Mouse (Mus musculus) forebrain, embryonic 13.5 days (tissue): ENCODE measurements around the gene Rpp21. TPM values are rescaled to one million over a fixed set of nuclear protein-coding genes. Genes with fewer than 3 reads are reported as not detected.

Experiments used
- ATAC-seq: fragments of 200-750 bp; cut with Nextera tagmentation; 2 replicates; pipeline ENCODE4 v1.8.0; 2017
- H3K27ac ChIP-seq: fragments of 300-500 bp; sonication (generic); 2 replicates; pipeline ENCODE4 v1.5.1; 2015; ENCODE audit warnings: inconsistent platforms, mild to moderate bottlenecking, moderate library complexity
- H3K27me3 ChIP-seq: fragments of 300-500 bp; sonication (generic); 2 replicates; pipeline ENCODE4 v1.6.1; 2015; ENCODE audit warnings: mild to moderate bottlenecking, inconsistent platforms
- H3K36me3 ChIP-seq: fragments of 300-500 bp; sonication (generic); 2 replicates; pipeline ENCODE4 v1.6.1; 2015; ENCODE audit warnings: mild to moderate bottlenecking, inconsistent platforms; ENCODE audit not compliant: poor library complexity, severe bottlenecking
- H3K4me1 ChIP-seq: fragments of 300-500 bp; sonication (generic); 2 replicates; pipeline ENCODE4 v1.6.1; 2015; ENCODE audit warnings: inconsistent platforms
- H3K4me2 ChIP-seq: fragments of 300-500 bp; sonication (generic); 2 replicates; pipeline ENCODE4 v1.6.1; 2015; ENCODE audit warnings: inconsistent platforms, mild to moderate bottlenecking, moderate library complexity
- H3K4me3 ChIP-seq: fragments of 300-500 bp; sonication (generic); 2 replicates; pipeline ENCODE4 v1.5.1; 2015; ENCODE audit warnings: mild to moderate bottlenecking, inconsistent platforms
- H3K9ac ChIP-seq: fragments of 300-500 bp; sonication (generic); 2 replicates; pipeline ENCODE4 v1.6.1; 2015; ENCODE audit warnings: mild to moderate bottlenecking, inconsistent platforms
- H3K9me3 ChIP-seq: fragments of 300-500 bp; sonication (generic); replicated peaks from 2 replicates; pipeline ENCODE4 v1.6.1; 2016; ENCODE audit warnings: inconsistent platforms
- WGBS: fragments of 180-500 bp; shearing (Covaris S2); methylation state at CpG from one replicate; pipeline ENCODE4 v1.1.7; 2015; 5-methylcytosine and 5-hydroxymethylcytosine counted together
- polyA plus RNA-seq: library from polyadenylated mRNA; unstranded; fragments of >200 nt; fragmentation: Nextera tagmentation; extraction: Ambion mirVana; gene quantifications from 2 replicates; pipeline ENCODE4 v1.2.1, GENCODE M21; 2015

The Rpp21 gene
- 92.5 and 97.4 TPM in 2 replicates for polyA plus RNA-seq

GRCm38 (mm10) chr17:36257969-36258368, at the start of gene Rpp21:
TSS of gene Rpp21 (minus strand) at chr17:36258069.
- H3K9me3 ChIP-seq: no peaks in the 10 kb centered on the region
- no peaks in the 10 kb centered on the region for H3K27me3 ChIP-seq
- H3K36me3 ChIP-seq: peaks cover 46% of the 10 kb centered on the region
- H3K4me3 ChIP-seq: peak within 1 kb of the TSS; percentile 76
- 0 out of 2 replicates have a peak, but pooled peaks have one; percentile 6 for ATAC-seq
- peak within 1 kb of the TSS; percentile 64 for H3K4me2 ChIP-seq
- H3K9ac ChIP-seq: peak within 1 kb of the TSS; percentile 82
- peaks cover 8% of the 10 kb centered on the region for H3K4me1 ChIP-seq
- H3K27ac ChIP-seq: peak within 1 kb of the TSS; percentile 80
- 52% methylated on average over 6 of the region's 6 CpGs for WGBS

DNA sequence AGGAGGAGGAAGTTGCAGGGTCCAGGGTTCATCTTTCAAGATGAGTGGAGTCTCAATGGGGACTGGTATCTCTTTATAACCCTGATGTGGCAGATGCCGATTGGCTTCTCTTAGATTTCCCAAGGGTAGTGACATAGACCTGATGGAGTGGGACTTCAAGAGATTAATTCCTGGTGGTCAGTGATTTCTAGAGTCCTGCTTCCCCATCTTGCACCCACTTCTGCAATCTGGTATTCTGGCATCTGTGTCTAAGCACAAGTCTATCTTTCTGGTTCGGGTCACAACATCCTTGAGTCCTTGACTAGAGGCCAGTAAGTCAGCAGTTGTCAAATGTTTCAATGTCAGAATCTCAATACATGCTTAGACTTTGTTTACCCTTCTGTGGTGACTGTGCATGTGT, 28.5 kb upstream of the Rpp21 start, which contains the start of gene H2-M10.2:
TSS of gene H2-M10.2 (minus strand) at position 101 of the 400 bp plus-strand sequence.
- Histone ChIP-seq H3K9ac (no peak within 1 kb of the TSS), H3K9me3 (peaks cover 13% of the 10 kb centered on the region), H3K4me3 (no peak within 1 kb of the TSS), H3K27ac (no peak within 1 kb of the TSS), H3K4me1 (no peaks in the 10 kb centered on the region), H3K36me3 (peaks cover 18% of the 10 kb centered on the region), H3K27me3 (no peaks in the 10 kb centered on the region), H3K4me2 (no peak within 1 kb of the TSS)
- ATAC-seq: no peak
- 98% methylated on average over 2 of the region's 2 CpGs for WGBS

DNA sequence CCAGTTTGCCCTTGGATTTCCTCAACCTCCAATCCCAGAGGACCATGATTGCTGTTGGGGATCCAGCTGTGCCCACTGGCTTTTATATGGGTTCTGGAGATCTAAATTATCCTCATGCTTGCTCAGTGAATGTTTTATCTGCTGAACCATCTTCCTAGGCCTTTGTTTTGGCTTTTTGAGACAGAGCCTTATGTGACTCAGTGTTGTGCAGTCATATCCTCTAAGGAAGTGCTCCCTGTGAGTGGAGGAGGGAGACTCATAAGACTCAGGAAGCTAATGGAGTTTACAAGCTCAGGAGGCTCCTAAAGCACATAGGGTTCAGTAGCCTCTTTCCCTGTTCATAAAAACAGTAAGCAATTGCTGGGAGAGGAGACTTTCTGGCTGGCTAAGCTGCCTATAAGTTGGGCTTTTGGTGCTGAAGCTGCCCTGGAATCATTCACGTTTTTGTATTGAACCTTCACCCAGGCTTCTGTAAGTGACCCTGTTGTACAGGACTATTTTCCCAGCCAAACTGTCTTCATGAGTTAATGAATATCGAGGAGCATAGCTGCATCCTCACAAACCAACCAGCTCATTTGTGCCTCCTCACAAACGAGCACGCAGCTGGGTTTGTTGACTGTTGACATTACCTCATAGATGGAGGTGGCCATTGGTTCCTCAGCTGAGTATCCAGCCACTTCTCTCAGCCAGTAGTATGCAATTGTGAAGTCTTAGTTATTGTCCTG, 23.8 kb upstream of the Rpp21 start:
- Histone ChIP-seq H3K27ac (no peak overlapping the region), H3K4me2 (no peak overlapping the region), H3K36me3 (peaks cover 43% of the 10 kb centered on the region), H3K9me3 (peaks cover 16% of the 10 kb centered on the region), H3K9ac (no peak overlapping the region), H3K27me3 (no peaks in the 10 kb centered on the region), H3K4me1 (no peaks in the 10 kb centered on the region), H3K4me3 (no peak overlapping the region)
- WGBS: 94% methylated on average over 4 of the region's 4 CpGs
- ATAC-seq: no peak

DNA sequence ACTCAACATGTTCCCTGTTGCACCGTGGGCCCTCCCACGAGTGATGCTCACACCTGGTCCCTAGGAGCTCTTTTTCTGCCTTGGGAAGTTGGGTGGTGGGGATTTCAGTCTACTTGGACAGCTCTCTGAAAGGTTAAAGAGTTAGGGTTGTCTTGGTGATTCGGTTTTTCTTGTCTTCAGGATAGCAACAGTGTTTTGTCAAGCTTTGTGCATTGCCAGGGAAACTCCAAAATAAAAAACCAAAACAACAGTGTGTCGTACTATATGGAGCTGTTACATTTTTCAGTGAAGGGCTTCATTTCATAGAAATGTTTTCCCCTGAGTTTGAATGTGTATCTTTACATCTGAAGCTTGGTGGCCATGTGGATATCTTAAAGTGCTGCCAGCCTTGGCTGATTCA, 16.9 kb upstream of the Rpp21 start:
- H3K27me3 ChIP-seq: no peaks in the 10 kb centered on the region
- no peak overlapping the region for H3K4me3 ChIP-seq
- ATAC-seq: no peak
- 90% methylated on average over 4 of the region's 4 CpGs for WGBS
- no peak overlapping the region for H3K9ac ChIP-seq
- no peak overlapping the region for H3K27ac ChIP-seq
- no peaks in the 10 kb centered on the region for H3K9me3 ChIP-seq
- peaks cover 33% of the 10 kb centered on the region for H3K4me1 ChIP-seq
- H3K4me2 ChIP-seq: no peak overlapping the region
- peaks cover 32% of the 10 kb centered on the region for H3K36me3 ChIP-seq

DNA sequence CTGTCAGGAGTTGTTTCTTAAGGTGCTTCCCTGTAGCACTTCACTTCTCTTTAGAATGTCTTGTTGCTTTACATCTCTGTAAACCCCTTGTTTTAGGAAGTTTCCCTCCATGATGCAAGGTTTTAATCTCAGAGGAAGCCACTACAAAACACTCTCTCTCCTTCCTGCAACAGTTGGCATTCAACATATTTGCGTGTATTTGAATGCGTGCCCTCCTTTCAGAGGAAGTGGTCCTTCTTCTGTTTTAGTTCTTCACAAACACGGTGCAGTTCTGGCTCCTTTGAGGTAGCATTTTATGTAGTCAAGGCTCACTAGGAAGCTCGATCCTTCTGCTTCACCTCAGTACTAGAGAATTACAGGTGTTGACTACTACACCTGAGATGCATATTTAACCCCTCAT, 15.9 kb upstream of the Rpp21 start:
- Histone ChIP-seq H3K4me2 (no peak overlapping the region; the same call in 1 of the 2 replicates), H3K36me3 (peaks cover 32% of the 10 kb centered on the region), H3K9me3 (no peaks in the 10 kb centered on the region), H3K4me3 (no peak overlapping the region), H3K27ac (no peak overlapping the region), H3K27me3 (no peaks in the 10 kb centered on the region), H3K9ac (no peak overlapping the region), H3K4me1 (peaks cover 35% of the 10 kb centered on the region)
- 93% methylated on average over 4 of the region's 4 CpGs for WGBS
- ATAC-seq: no peak

DNA sequence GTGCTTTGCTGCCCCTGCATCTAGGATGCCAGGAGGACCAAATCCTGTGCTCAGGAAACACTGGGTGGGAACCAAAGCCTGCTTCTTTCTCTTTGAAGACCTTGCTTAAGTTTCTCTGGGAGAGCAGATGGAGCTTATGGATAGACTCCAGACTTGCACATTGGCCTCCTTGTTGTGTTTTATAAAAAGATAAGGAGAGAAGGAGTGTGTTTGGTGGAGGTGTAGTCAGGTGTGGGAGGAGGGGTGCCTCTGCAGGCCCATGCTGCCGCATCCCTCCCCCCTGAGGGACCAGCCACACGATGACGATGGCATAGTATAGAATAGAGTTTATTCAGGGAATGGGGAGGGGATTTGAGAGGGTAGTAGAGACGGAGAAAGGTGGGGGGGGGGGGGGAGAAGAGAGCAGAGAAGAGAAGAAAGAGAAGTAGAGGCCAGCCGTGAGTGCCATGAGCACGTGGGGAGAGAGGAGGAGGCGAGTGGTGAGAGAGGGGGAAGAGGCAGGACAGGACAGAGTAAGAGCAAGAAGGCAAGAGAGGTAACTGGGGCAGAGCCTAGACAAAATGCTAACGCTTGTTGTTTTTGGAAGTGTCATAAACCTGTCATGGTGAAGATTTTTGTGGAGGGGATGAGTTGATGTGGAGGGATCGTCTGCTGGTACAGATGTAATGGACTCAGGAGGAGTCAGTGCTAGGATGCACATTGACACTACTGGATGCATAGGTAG, 14.9 kb upstream of the Rpp21 start:
- WGBS: 87% methylated on average over 9 of the region's 9 CpGs
- ATAC-seq: no peak
- peak overlapping the region; percentile 93 for H3K9ac ChIP-seq

GRCm38 (mm10) chr17:36271586-36272256, 13.9 kb upstream of the Rpp21 start, which contains the start of gene Trim39:
TSS of gene Trim39 (minus strand) at chr17:36272247.
- ATAC-seq: peak; percentile 85
- Histone ChIP-seq H3K27me3 (no peaks in the 10 kb centered on the region), H3K4me1 (peaks cover 35% of the 10 kb centered on the region), H3K4me3 (peak within 1 kb of the TSS; percentile 92), H3K27ac (peak within 1 kb of the TSS; percentile 94), H3K9ac (peak within 1 kb of the TSS; percentile 93), H3K36me3 (peaks cover 40% of the 10 kb centered on the region), H3K4me2 (peak within 1 kb of the TSS; percentile 81), H3K9me3 (no peaks in the 10 kb centered on the region)
- 1% methylated on average over 43 of the region's 43 CpGs for WGBS

More for the DNA sequence above, 14.9 kb upstream of the Rpp21 start:
- peaks cover 30% of the 10 kb centered on the region for H3K36me3 ChIP-seq
- H3K27me3 ChIP-seq: no peaks in the 10 kb centered on the region
- no peak overlapping the region for H3K27ac ChIP-seq
- no peaks in the 10 kb centered on the region for H3K9me3 ChIP-seq
- peak overlapping the region; percentile 92 for H3K4me3 ChIP-seq
- H3K4me2 ChIP-seq: peak overlapping the region; percentile 81
- H3K4me1 ChIP-seq: peaks cover 35% of the 10 kb centered on the region

DNA sequence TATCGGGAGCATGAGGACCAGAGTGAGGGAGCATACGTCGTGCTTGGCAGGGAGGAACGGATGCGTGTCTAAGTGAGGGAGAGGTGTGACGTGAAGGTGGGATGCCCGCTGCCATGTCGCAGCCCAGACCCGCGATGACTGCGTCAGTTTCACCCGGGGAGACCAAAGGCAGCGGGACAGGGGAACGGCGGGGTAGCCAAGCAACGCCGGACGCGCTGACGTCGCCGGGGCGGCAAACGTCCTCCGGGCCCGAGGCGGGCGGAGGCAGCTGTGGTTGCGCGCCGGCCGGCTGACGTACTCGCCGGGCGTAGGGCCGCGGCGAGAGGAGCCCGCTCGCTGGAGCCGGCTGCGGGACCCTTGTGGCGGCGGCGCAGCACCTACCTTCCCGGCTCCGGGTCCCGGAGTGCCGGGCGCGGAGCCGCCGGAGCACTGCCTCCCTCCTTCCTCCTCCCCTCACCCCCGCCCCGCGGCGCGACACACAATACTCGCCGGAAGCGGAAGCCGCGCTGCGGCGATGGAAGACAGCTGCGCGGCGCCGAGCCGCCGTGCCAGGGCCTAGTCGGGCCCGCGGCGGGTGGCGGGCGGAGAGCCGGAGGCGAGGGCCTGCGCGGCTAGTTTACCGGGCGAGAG, 13.2 kb upstream of the Rpp21 start:
- Histone ChIP-seq H3K27me3 (no peaks in the 10 kb centered on the region), H3K27ac (peak overlapping the region; percentile 94), H3K4me2 (peak overlapping the region; percentile 81), H3K36me3 (peaks cover 40% of the 10 kb centered on the region), H3K4me1 (peaks cover 35% of the 10 kb centered on the region), H3K9ac (peak overlapping the region; percentile 93), H3K4me3 (peak overlapping the region; percentile 92), H3K9me3 (no peaks in the 10 kb centered on the region)
- WGBS: under 1% methylated on average over 63 of the region's 84 CpGs
- peak; percentile 94 for ATAC-seq

DNA sequence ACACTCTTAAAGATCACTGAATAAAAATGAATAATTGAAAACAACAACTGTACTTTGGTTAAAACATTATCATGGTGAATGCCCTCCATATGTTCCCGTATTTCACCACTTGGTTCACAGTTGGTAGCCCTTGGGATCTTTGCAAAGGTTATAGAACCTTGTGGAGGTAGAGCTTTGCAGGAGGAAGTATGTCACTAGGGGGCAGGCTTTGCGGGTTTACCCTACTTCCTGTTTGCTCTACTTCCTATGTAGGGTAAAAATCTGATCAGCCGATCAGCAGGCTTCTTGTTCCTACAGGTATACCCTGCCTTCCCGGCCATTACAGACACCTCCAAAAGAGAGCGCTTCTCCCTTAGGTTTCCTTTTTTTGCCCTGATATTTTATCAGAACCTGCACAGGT, 8.0 kb upstream of the Rpp21 start:
- 77% methylated on average over 5 of the region's 5 CpGs for WGBS
- Histone ChIP-seq H3K9me3 (no peaks in the 10 kb centered on the region), H3K36me3 (peaks cover 74% of the 10 kb centered on the region), H3K27me3 (no peaks in the 10 kb centered on the region), H3K4me2 (no peak overlapping the region), H3K4me1 (peaks cover 11% of the 10 kb centered on the region), H3K27ac (no peak overlapping the region), H3K9ac (no peak overlapping the region), H3K4me3 (no peak overlapping the region)
- no peak for ATAC-seq

DNA sequence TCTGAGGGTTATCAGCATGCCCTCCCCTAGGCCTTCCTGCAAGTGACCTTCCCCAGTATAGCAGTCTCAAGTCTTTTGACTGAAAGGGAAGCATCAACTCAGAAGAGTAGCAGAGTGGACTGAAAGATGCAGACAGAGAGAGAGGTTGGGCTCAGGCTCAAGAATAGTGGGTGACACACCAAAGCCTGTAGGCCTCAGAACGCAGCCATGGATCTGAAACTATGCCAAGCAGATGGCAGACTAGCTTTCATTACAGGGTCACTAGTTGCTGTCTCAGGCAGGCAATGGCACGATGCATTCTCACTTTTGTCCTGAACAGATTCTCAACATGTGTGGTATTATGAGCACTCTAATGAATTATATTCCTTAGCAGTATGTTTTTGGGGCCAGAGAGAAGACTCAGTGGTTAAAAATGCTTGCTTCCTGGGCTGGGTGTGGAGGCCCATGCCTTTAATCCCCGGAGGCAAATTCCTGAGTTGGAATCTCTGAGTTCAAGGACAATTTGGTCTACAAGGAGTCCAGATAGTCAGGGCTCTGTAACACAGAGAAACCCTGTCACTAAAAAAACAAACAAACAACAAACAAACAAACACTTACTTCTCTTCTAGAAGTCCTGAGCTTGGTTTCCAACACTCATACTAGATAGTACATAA, 6.5 kb upstream of the Rpp21 start:
- H3K4me2 ChIP-seq: no peak overlapping the region
- 91% methylated on average over 3 of the region's 3 CpGs for WGBS
- no peak overlapping the region for H3K4me3 ChIP-seq
- H3K4me1 ChIP-seq: no peaks in the 10 kb centered on the region
- H3K9ac ChIP-seq: no peak overlapping the region
- ATAC-seq: no peak
- no peaks in the 10 kb centered on the region for H3K9me3 ChIP-seq
- no peaks in the 10 kb centered on the region for H3K27me3 ChIP-seq
- H3K27ac ChIP-seq: no peak overlapping the region
- H3K36me3 ChIP-seq: peaks cover 89% of the 10 kb centered on the region

- Histone ChIP-seq H3K27ac (no peak overlapping the region), H3K36me3 (peaks cover 81% of the 10 kb centered on the region), H3K9me3 (no peaks in the 10 kb centered on the region), H3K4me1 (peaks cover 6% of the 10 kb centered on the region), H3K9ac (no peak overlapping the region), H3K4me2 (no peak overlapping the region), H3K4me3 (no peak overlapping the region), H3K27me3 (no peaks in the 10 kb centered on the region)
- WGBS: 95% methylated on average over 9 of the region's 9 CpGs
- ATAC-seq: no peak
Measured at GRCm38 (mm10) chr17:36261511-36262166, 3.8 kb upstream of the Rpp21 start.
